Mouse (Mus musculus): Measurements from ENCODE around the gene Ubqln1.

- TF ChIP-seq POLR2A (IDR thresholded peaks at IDR 0.05; ENCODE audit: low read depth, low read length) (no peak), CTCF (IDR thresholded peaks at IDR 0.05; ENCODE audit: extremely low read depth, insufficient read length, insufficient replicate concordance, low read depth, low read length) (no peak)
These were observed 58.4 kb downstream of the Ubqln1 start for GRCm38 (mm10) chr13:58157036-58157435.
